Comparison of ENCODE assay signal across 10 mouse cellular contexts in the genomic region with DNA sequence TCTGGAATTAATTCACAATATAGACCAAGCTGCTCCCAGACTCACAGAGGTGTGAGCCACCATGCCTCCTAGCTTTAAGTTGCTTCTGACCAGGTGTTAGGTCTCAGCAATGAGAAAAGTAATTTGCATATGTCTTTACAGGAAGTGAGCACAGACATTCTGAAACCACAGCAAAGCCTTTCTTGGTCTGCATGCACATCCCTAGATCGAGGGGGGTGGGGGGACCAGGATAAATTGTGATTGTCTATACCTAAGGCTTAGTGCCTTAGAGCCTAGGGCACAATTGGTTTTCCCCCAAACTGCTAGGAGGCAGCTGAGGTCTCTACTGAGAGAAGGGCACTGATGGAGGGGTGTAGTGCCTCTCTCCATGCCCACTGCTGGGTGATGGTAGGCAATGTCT.
A peak's percentile ranks its signal among the peaks of the same experiment; 100 is the strongest.
DNase-seq lines count a peak whose midpoint lies in the region; TF ChIP-seq lines count a peak whose summit lies in the region.
"Had no signal": no experiment of that assay in that cellular context is flagged by ENCODE, and none has a peak within 500 bp of the region (broad histone marks: within the 10 kb centered on the region; RNA-seq: fewer than 3 reads in every experiment).

No protein-coding gene starts in this region.

- H3K36me3 ChIP-seq in spleen, adult 2 months (ENCODE audit: control insufficient read depth, insufficient read depth, low read length), result no peaks in the 10 kb centered on the region
- no peaks in the 10 kb centered on the region for H3K36me3 ChIP-seq in small intestine, adult 2 months (ENCODE audit: control insufficient read depth, insufficient read depth, low read length)
- H3K36me3 ChIP-seq in embryonic facial prominence, embryonic 10.5 days (replicated peaks), result no peaks in the 10 kb centered on the region
- H3K36me3 ChIP-seq: heart, embryonic 13.5 days had no signal

- H3K9me3 ChIP-seq in embryonic facial prominence, embryonic 10.5 days, result no peaks in the 10 kb centered on the region
- H3K9me3 ChIP-seq: heart, embryonic 13.5 days had no signal

- no peak overlapping the region for H3K4me3 ChIP-seq in spleen, adult 2 months (ENCODE audit: extremely low read depth, insufficient read depth, insufficient read length)
- H3K4me3 ChIP-seq in small intestine, adult 2 months (ENCODE audit: low read depth, low read length), result no peak overlapping the region
- H3K4me3 ChIP-seq in embryonic facial prominence, embryonic 10.5 days, result no peak overlapping the region
- H3K4me3 ChIP-seq: heart, embryonic 13.5 days had no signal

- H3K4me1 ChIP-seq in spleen, adult 2 months (ENCODE audit: control insufficient read depth, insufficient read depth, insufficient read length), result peaks cover 41% of the 10 kb centered on the region; the same call in 1 of the 2 replicates
- peaks cover 34% of the 10 kb centered on the region for H3K4me1 ChIP-seq in small intestine, adult 2 months (ENCODE audit: control insufficient read depth, insufficient read depth, insufficient read length, low read length)
- H3K4me1 ChIP-seq in embryonic facial prominence, embryonic 10.5 days, result peaks cover 33% of the 10 kb centered on the region

- TF ChIP-seq CTCF in spleen, adult 2 months (IDR thresholded peaks at IDR 0.05; ENCODE audit: extremely low read depth, insufficient read depth, insufficient read length, insufficient replicate concordance), result no peak
- no peak for TF ChIP-seq CTCF in small intestine, adult 2 months (IDR thresholded peaks at IDR 0.05; ENCODE audit: extremely low read depth, insufficient read length, insufficient replicate concordance, low read depth, low read length)

- 0% methylated on average over 1 of the region's 1 CpGs for WGBS in spleen, adult 2 months
- 52% methylated on average over 1 of the region's 1 CpGs for WGBS in small intestine, adult 2 months
- WGBS in embryonic facial prominence, embryonic 10.5 days, result 69% methylated on average over 1 of the region's 1 CpGs

- TF ChIP-seq POLR2A in spleen, adult 2 months (IDR thresholded peaks at IDR 0.05; ENCODE audit: low read depth, low read length), result no peak
- TF ChIP-seq POLR2A in small intestine, adult 2 months (IDR thresholded peaks at IDR 0.05; ENCODE audit: low read depth, low read length), result no peak

- DNase-seq in spleen, adult 2 months (ENCODE audit: low read depth in 1 of 2, low spot score in 2 of 2), result peak; percentile 59 to 63
- no peak for DNase-seq in spleen, postnatal 14 days (ENCODE audit: low spot score in 2 of 2)
- DNase-seq in R1 (ENCODE audit: low read depth, low spot score) (peak; percentile 44), adipocyte (ENCODE audit: low spot score) (no peak)
- peak; percentile 69 for DNase-seq in thymus, postnatal 4 days
- DNase-seq in embryonic facial prominence, embryonic 10.5 days (ENCODE audit: low spot score), result no peak
- DNase-seq: adrenal gland, postnatal 10 days; cerebellum, adult 18-20 months had no signal

- H3K27ac ChIP-seq in spleen, adult 2 months (ENCODE audit: insufficient read depth, low read length), result peak overlapping the region; percentile 79
- H3K27ac ChIP-seq in small intestine, adult 2 months (ENCODE audit: insufficient read depth, low read depth, low read length), result peak overlapping the region; percentile 84
- H3K27ac ChIP-seq in embryonic facial prominence, embryonic 10.5 days (replicated peaks), result no peak overlapping the region
- H3K27ac ChIP-seq: heart, embryonic 13.5 days had no signal

- H3K27me3 ChIP-seq in spleen, adult 2 months (ENCODE audit: control insufficient read depth, insufficient read depth, low read length), result no peaks in the 10 kb centered on the region
- H3K27me3 ChIP-seq in small intestine, adult 2 months (ENCODE audit: control insufficient read depth, insufficient read depth, low read length), result no peaks in the 10 kb centered on the region
- peaks cover 4% of the 10 kb centered on the region; the same call in 1 of the 2 replicates for H3K27me3 ChIP-seq in embryonic facial prominence, embryonic 10.5 days (replicated peaks; ENCODE audit: low read depth, poor library complexity, severe bottlenecking)
- H3K27me3 ChIP-seq: heart, embryonic 13.5 days had no signal

Comparison
In these comparisons a context has a peak if more than half of its experiments do, and no peak if none do; other contexts are left out.
1. DNase-seq: peak in spleen, adult 2 months (2 of 2), R1 (single experiment) and thymus, postnatal 4 days (single experiment); none in spleen, postnatal 14 days (0 of 2), adipocyte (single experiment) and embryonic facial prominence, embryonic 10.5 days (single experiment).